Mouse (Mus musculus) kidney, postnatal 25 days (tissue): ENCODE data around the gene Cox4i1.

Source experiments
- DNase-seq, 2 experiments: peaks; one replicate each; pipeline ENCODE4 v3.0.0; 2021; ENCODE audit warnings: mixed read lengths in 2 of 2

Cox4i1 gene

DNA sequence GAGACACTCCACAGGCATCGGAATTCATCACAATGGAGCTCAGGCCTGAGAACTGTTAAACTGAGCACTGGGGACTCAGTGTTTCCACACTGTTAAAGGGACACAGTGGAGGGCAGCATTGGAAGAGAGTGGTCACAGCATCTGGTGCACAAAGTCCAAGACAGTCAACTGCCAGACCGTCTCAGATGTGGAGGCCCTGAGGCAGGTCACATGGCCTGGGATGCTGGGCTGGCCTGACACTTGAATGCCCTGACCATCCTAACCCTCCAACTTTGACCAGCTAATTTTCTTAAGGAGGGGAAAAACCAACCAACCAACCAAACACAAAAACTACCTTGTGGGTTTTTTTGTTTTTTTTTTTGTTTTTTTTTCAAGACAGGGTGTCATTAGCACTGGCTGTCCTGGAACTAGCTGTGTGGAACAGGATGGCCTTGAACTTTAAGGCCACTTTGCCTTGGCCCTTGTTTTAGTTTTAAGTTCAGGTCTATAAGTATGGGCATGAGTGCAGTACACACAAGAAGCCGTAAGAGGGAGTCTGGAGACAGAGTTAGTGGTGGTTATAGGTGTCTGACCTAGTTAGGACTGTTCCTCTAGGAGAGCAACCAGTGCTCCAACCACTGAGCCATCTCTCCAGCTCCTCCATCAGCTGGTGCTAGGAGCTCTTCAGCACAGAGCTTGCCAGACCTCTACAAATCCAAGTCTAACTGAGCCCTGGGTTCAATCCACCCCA is 2.1 kb upstream of the Cox4i1 start:
- peak in 1 of 2 experiments; percentile 71 for DNase-seq

DNA sequence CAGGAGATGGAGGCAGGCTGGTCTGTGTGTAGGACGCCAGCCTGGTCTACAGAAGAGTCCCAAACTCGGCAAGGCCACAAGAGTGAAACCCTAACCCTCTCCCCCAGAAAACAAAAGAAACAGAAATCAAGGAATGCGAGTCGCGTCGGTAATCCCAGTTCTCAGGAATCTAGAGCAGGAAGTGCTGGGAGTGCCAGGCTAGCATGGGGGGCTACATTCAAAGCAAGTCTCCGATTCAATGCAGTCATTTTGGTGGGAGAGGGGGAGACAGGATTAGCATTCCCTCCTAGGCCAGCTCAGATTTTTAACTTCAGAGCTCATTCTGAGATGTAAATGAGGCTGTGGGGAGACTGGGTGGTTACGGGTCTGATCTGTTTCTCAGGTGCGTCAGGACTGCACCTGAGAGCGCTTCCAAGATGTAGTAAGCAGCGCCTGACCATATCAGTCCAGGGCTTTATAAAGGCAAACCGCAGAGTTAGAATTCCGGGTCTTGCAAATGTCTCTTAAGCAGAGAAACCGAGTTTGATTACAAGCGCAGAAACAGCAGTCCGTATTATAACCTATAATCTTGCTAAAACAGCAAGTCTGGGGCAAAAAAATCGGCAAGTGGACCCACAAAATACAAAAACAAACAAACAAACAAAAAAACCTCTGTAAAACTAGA is 1.1 kb upstream of the Cox4i1 start:
- no peak for DNase-seq

DNA sequence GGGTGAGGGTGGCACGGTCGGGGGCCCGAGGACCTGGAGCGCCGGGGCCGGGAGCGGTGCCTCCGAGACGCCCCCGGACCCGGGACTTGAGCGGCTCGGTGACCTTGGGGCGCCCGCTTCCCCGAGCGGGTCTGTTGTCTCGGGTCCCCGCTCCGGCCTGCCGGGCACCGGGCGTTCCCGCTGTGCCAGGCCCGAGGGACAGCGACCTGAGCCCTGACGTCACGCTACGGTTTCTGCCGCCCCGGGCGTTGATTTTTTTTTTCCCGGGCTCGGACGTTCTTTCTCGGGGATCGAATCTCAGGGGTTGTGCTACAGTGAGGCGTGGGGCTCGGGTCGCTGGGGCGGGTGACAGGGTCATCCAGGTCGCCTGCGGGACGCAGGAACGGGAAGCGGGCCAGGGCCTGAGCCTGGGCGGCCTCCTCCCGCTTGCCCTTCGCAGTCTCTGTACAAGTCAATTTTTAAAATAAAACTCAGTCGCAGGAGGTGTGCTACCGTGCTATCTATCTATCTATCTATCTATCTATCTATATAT is 418 bp downstream of the Cox4i1 start, which contains the start of gene Emc8:
TSS of gene Emc8 (minus strand) at position 200 of the 532 bp plus-strand sequence.
- peak in 1 of 2 experiments; percentile 19 for DNase-seq

DNA sequence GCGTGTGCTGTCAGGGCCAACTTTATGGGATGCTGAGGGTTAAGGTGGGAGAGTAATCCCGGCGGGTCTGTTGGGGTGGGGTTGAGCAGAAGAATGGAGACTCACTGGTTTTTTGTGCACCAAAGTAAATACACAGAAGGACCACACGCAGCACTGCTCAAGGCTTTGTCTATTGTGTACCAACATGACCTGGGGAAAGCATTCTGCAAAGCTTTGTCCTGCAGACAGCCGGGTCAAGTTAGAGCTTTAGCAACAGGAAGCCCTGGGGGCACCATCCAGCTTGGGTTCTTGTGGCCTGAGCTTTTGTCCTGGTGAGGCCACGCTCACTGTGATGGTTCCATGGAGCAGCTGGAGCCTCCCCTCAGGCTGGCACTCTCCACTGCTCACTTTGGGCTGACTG is 3.8 kb downstream of the Cox4i1 start:
- no peak for DNase-seq

DNA sequence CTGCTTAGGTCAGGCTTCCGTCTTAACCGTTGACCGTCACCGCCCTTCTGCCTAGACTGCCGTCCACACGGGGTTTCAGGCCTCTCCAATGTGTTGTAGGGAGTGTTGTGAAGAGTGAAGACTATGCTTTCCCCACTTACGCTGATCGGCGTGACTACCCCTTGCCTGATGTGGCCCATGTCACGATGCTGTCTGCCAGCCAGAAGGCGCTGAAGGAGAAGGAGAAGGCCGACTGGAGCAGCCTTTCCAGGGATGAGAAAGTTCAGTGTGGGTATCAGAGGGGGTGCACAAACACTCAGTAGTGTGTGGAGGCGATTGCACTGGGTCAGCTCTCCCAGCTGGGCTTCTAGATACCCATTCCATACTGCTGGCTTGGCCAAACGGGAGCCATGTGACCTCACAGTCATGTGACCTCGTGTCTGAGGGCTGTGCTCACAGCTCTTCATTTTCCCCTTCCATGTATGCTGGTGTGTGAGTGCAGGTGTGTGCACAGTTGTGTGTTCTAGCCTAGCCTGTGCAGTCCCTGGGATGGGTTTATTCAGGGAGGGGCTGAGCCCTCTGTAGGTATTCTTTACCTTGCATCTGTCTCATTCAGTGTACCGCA is 4.7 kb downstream of the Cox4i1 start:
- no peak for DNase-seq

DNA sequence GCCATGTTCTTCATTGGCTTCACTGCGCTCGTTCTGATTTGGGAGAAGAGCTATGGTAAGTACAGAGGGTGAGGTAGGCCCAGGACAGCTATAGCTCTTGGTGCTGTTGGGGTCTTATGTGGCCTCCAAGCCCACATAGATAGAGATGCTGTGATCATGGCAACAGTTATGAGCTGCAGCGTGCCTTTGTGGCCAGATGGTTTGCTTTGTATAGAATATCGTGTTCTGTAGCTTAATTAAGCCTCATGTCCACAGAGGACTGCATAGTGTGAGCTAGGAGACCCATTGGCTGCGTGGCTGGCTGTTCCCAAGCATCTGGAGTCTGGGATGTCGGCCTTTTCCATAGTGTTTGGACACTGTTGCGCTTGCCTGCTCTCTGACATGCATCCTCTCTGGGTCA is 5.3 kb downstream of the Cox4i1 start:
- DNase-seq, result no peak

DNA sequence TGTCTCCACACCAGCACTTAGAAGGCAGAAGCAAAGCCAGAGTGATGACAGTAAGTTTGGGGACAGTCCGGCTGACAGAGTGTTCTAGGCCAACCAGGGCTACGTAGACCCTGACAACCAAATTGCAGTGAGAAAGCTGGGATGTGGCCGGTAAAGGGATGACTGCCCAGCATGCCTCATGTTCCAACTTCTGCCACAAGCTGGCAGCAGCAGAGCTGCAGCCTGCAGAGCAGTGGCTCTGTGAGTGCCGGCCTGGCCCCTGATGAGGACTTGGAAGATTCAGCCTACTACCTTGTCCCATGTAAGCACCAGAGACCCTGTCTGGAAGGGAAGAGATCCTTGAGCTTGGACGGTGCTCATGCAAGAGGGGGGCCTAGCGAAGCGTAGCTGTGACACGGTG is 7.7 kb downstream of the Cox4i1 start:
- no peak for DNase-seq

DNA sequence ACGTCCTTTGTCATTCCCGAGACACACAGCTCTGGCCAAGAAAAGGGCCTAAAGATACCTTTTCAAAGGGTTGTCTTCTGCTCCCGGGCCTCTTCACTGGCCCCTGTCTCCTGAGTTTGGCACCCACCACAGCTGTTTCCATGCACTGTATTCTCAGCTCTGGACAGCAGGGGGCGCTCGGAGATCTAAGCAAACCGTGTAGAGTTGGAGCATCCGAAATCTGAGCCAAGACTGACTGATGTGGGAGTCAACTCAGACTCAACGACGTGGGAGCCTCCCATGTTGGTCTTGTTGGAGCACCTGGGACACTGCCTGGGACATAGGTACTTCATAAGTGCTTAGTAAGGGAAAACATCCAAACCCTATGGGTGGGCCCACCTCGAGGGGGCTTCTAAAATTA is 10.4 kb downstream of the Cox4i1 start:
- DNase-seq, result peak; percentile 81 to 91

DNA sequence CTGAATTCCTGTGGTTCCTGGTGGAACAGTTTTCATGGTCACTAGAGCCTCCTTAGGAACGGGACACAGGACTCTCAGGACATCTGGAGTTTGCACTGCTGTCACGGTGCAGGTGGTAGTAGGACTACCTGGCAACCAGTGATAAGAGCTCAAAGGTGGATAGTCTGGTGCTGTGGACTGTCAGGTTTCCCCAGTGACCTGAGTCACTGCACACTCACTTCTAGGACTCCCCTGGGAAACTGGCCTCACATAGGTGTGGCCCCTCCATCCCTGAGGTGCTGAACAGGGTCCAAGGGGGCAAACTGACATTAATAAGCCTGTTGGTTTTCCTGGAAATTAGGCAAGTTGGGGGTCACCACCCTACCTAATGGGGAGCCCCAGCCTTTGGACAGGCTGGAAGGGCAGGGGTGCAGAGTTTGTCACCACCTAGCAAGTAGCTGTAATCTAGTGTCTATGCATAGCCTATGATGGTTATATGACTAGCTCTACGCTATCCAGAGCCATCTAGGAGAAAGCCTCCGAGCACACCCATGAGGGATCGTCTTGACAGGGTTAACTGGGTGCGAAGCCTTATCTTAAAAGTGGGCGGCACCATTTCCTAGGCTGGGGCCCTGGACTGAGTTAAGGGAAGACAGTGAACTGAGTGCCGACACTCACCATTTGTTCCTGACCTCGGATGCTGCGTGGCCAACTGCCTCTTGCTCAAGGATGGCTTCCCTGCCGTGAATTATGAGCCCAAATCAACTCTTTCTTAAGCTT is 11.8 kb downstream of the Cox4i1 start:
- no peak for DNase-seq

DNA sequence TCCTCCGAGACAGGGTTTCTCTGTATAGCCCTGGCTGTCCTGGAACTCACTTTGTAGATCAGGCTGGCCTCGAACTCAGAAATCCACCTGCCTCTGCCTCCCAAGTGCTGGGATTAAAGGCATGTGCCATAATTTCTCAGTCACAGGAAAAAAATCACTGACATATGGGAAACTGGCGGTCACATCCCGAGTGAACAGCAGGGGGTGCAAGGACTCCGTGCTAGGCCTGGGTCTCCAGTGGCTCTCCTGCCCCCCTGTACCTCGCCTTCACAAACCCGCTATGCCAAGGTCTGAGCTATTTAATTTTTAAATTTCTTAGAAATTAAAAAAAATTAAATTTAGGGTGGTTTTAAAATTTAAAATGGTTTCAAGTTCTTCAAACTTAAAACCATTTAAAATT is 12.4 kb downstream of the Cox4i1 start:
- DNase-seq, result peak; percentile 64 to 73

DNA sequence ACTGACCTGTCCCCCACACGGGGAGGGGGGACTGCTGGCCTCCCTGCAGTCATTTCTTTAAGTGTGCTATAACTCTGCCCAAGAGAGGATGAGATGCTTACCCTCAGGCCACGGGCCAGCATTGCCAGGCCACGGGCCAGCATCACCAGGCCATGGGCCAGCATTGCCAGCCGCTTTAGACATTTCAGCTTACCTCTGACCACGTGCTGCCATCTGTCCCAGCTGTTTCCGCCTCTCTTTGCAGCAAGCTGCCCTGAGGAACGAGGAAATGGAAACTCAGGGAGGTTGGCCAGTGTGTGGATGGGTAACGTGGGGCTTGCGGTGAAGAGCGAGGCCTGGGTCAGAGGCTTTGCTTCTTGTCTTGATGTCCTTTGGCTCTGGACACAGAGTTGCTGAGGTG is 13.1 kb downstream of the Cox4i1 start:
- DNase-seq, result no peak

DNA sequence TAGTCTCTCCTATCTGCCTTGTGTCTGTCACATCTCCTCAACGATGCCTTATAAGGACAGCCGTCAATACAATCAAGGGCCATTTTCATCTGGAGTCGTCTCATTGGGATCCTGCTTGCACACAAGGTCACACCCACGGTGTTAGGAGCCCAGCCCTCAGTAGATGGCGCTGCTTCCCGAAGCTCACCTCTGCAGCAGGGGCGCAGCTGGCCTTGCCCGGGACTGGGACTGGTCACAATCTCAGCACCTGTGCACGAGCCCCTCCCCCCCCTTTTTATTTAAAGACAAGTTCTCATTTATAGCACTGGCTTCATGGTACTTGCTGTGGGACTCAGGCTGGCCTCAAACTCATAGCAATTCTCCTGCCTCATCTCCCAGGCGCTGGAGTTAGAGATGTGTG is 15.6 kb downstream of the Cox4i1 start:
- DNase-seq, result peak; percentile 85 to 89

DNA sequence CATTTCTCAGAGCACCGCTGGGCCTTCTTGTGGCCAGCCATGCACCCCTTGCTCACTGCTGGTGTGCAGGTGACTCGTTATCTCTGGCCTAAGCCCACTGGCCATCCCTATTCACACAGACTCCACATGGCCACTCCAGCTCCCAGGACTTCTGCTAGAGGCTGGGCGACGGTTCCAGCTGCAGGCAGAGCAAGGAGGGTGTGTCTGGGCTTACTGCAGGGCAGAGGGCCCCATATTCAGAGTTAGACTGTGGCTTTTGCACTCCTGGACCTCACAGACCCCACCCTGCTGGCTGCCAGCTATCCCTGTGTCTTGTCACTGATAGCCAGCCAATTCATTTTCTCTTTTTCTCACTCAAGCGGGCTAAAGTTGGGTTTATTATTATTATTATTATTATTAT is 16.1 kb downstream of the Cox4i1 start:
- no peak for DNase-seq

DNA sequence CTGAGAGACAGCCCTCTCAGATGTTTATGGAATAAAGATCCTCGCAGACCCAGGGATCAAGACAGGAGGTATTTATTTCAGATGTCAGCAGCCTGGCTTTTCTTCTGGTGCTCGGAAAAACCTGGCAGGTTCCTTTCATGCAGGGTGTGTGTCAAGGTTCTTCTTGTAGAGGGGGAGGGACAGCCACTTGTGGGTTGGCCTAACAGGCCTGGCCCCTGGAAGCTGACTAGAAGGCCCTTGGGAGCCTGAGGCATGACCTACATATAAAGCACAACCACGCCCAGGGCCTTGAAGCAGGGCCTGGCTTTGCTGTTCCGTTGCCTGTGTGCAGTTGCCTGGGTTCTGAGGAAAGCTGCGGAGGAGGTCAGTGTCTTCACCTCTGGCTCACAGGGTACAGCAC is 17.1 kb downstream of the Cox4i1 start:
- no peak for DNase-seq

DNA sequence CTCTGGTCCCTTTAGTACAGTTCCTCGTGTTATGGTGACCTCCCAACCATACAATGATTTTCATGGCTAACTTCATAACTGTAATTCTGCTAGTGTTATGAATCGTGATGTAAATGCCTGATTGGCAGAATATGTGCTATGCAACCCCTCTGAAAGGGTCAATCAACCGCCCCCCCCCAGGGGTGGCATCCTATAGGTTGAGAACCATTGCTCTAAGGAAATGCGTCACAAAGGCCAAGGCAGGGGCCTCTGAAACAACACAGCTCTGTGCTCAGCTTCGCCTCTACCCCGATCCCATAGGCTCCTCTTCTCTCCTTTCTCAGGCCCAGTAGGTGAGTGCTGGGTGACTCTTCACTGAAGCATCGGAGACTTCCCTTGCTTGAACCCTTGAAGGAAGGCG is 17.6 kb downstream of the Cox4i1 start:
- no peak for DNase-seq

DNA sequence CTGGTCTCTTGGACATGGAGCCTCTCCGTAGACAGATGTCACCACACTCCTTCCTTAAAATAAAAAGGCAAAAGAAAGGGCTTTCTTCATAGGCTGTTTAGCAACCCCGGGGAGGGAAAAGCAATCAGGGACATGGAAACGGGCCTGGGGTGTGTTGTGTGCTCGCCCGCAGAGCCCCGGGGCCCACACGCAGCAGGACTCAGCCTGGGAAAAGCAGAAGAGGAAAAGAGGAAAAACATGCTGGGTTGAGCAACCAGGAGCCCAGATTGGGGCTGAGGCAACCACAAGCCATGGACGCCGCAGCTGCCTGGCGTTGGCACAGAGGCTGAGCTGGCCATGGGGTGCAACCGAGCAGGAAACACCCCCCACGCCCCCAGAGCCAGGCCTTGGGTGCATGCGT is 18.0 kb downstream of the Cox4i1 start:
- DNase-seq, result no peak

DNA sequence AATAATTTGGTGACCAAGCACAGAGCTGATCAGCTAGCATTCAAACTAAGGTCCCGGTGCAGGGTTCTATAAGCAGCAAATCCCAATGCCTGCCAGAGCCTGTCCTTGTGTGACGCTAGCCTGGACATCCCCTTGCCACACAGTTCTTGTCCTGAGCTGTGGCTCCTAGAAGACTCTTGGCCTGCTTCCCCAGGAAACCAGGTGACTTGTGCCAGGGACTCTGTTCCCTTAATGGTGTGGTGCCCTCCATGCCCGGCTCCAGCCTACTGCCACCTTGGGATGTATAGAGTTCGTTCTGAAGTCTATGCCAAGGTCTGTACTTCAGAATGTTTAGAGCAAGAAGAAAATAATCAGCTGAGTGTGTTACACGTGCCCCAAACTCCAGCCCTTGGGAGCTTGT is 18.6 kb downstream of the Cox4i1 start:
- DNase-seq, result no peak

DNA sequence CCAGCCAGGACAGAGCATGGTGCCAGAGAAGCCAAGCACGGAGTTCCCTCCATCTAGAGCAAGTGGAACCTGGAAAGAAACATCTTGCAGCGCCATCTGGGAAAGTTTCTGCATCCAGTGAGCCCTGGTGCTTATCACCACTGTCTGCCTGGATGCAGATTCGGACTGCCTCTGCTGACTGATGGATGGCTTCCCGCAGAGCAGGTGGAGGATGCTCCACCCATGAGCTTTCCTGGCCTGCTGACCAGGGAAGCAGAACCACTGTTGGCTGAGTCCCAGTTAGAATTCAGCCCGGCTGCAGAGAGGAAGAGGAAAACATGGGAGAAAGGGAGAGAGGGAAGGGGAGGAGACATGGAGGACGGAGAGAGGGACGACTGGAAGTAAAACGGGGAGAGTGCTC is 19.8 kb downstream of the Cox4i1 start:
- peak; percentile 67 to 84 for DNase-seq

DNA sequence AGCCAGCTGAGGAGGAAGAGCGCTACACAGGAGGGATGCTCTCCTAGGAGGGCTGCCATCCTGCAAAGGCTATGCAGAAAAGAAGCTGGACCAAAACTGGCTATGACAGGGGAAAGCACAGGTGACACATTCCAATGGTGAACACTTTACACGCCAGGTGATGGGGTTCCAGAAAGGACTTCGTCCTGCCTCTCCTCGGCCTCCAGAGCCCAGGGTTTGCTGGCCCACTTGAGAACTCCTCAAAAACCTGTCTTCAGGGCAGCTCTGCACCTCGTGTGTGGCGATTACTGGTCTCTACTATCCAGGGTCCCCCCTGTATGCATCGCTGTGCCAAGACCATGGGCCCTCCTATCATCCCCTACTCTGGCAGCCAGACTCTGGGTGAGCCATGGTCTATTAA is 20.5 kb downstream of the Cox4i1 start:
- DNase-seq, result no peak

DNA sequence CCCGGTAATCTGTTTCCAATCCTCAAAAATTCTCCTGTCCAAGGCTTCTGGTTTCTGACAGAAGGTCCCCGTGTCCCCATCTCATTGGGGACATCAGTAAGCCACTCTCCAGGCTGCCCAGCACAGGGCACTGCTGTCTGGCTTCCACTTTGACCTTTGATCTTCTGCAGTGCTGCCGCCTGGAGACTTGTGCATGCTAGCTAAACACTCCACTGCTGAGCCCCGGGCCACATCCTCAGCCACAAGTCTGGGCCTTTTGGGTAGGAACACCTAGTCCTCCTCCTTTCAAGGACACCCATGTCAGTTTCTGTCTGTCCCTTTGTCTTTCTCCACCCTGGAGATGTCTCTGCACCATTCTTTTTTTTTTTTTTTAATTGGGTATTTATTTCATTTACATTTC is 24.9 kb downstream of the Cox4i1 start:
- DNase-seq, result peak in 1 of 2 experiments; percentile 61

DNA sequence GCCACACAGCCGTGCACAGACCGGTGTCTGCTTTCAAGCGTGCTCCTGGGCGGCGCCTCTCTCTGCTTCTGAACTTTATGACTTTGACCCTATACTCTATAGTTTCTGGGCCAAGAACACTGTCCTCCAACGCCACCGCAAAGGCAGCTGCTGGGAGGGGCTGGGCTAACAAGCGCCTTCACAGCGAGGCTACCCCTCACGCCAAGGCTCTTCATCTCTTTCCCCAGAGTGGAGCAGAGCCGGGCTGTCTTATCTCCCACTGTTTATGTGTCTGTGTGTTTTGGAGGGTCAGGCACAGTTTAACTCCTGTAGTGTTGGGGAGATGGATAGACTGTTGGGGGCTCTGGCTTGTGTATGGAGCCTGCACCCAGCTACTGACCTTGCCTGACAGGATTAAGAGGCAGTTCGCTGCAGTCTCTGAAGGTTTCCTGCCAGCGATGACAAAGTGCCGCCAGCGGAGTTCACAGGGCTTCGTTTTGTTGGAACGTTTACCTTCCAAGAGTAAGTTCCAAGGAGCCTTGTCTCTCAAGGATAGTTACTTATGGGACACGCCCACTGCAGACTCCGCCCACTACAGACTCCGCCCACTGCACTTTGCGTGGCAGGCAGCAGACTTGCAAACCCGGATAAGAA is 26.0 kb downstream of the Cox4i1 start:
- peak; percentile 75 to 79 for DNase-seq

DNA sequence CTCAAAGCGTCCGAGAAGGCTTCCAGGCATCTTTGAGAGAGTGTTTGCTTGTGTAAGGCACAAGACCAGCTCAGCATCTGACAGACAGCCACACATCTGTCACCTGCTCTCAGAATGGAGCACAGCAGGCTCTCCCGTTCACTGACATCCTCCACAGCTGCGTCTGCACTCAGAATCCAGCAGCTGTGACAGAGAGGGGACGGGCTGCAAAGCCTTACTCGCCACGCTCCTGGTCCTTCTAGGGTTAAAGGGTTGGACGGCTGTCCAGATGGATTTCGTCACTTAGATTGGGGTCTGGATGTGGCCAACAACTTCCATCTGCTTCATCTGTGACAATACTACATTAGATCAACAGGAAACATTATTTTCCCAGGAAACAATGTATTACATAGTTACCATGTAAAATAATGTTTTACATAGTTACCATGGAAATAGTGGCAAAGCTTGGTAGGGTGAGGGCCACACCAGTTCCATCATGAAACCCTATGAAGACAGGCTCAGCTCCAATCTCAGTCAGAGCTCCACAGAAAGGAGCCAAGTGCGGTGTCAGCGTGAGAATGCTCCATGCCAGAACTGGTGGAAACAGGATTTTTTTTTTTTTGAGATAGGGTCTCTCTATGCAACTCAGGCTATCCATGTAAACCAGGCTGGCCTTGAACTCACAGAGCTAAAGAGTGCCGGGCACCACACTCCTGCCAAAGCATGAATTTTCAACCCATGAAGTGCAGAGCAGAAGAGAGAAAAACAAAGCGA is 28.6 kb downstream of the Cox4i1 start:
- DNase-seq, result no peak
